Mouse (Mus musculus) Muller cell, postnatal 12 days (primary cell): ENCODE measurements around the gene Slc7a11.

Experiments
- DNase-seq: peaks from one replicate; pipeline ENCODE4 v3.0.0-alpha.2; 2015; ENCODE audit errors: inconsistent ontology term

The Slc7a11 gene

DNA sequence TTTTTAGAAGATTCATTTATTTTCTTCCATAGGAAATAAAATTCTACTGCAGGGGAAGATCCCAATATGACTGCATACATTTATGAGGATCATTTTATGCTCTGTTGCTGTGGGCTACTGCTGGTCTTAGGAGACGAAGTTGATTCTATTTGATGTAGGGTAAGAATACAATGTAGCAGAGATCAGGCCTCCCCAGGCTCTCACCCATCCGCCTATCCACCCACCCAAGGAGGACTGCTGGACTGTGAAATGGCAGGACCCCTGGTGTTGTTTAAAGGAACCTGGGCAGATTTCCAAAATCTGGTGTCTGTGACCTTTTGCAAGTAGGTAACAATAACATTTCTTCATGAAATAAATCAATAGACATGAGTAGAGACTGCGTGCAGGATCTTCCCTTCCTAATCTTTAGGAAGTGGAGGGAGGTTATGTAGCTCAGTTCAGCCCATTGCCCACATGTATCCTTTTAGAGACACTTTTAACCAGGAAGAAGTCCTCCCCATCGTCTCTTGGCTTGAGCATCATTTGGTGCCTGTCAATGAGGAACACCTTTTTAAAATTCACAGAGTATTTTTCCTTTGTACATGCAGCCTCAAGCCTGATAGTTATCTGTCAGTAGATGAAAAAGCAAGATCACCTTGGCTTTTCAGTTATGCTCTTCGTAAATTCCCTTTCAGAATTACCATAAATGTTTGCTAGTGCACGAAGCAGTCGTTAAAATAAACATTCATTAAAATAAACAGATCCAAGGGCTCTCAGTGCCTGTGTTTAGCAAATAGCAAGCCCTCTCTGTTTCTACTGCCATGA is 576.1 kb downstream of the Slc7a11 start:
- DNase-seq, result no peak

DNA sequence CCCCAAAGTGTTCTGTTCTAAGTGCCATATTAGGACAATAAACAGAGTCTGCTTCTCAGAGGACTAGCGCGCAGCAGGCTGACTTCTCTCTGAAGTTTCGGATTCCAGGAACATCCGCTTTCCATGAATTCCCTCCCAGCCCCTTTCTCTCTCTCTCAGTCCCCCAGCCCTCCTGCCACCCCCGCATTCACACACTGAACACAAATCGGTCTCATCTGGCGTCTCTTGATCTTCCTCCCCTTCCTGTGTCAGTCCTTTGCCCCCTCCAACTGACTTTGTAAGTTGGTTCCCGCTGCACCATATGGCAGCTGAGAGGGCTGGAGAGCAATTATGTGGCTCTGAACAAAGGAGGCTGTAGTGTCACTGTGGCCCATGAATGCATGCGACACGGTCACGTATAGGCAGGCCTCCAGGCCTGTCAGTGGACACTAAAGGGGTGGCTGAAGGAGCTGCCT is 577.3 kb downstream of the Slc7a11 start:
- peak; percentile 32 for DNase-seq

DNA sequence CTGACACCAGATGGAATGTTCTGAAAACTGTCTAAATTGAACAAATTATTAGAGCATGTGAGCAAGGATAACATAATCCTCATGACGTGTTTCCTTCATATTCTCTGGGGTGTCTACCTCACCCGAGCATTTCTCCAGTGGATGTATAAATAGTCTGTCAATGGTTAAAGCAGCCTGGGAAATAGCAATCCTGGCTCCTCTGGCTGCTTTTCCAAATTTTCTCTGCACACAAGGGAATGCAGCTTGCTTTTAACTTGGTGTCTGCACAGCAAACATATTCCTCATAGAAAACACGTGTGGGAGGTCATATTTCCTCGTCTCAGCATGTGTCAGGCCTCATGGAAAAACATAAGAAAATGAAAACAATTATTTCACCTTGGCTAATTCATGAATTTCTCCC is 586.6 kb downstream of the Slc7a11 start:
- no peak for DNase-seq

DNA sequence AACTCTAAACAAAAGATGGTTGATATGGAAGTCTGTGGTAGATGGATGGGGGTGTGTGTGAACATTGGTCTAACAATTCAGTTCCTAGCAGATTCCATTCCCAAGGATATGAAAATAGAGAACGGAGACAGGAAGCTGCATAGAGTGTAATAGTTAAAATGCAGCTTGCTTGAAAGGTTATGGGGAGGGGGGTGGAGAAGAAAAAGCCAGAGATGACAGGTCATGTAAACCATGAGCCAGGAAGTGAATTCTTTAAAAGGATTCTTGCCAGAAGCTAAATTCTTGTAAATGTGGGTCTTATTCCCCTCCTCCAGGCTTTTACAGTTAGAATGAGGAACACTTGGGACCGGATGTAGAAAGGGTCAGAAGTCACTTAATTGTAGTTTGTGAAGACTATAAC is 589.1 kb downstream of the Slc7a11 start:
- no peak for DNase-seq

DNA sequence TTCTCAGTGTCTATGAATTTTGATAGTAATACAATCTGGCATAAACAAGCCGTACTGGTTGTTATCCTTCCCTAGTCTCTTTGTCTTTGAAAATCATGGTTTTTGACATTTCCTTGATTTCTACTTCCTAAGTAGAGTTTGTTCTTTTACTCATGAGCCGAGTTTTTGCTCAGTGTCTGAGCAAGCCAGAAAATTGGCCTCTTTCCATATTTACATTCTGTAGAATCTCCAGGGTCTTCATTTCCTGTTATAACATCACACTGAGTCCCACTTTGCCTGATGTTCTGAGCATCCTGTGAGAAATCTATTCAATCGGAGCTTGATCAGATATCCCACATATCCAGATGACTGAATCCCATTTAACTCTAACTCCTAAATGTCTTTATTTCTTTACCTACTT is 600.4 kb downstream of the Slc7a11 start:
- DNase-seq, result no peak
